Mouse (Mus musculus): Measurements from ENCODE around the gene Enox1.

The Enox1 gene

DNA sequence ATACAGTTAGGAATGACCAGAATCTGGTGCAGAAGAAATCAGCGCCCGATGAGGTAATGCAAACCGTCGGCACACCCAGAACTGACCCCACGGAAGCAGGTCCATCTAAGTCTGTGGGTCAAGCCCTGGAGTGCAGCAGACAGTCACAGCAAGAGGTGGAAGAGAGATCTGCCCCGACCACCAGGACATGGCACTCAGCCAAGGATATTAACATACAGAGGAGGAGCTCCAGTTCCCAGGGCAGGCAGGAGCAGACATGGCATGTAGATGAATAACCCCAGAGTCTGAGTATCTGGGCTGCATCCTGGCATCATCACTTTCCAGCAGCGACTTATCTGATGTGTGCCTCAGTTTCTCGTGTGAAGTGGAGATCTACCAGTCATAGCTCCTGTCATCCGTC lies 523.3 kb downstream of the Enox1 start:
- in situ Hi-C loops (cut with MboI) = no loop called here

DNA sequence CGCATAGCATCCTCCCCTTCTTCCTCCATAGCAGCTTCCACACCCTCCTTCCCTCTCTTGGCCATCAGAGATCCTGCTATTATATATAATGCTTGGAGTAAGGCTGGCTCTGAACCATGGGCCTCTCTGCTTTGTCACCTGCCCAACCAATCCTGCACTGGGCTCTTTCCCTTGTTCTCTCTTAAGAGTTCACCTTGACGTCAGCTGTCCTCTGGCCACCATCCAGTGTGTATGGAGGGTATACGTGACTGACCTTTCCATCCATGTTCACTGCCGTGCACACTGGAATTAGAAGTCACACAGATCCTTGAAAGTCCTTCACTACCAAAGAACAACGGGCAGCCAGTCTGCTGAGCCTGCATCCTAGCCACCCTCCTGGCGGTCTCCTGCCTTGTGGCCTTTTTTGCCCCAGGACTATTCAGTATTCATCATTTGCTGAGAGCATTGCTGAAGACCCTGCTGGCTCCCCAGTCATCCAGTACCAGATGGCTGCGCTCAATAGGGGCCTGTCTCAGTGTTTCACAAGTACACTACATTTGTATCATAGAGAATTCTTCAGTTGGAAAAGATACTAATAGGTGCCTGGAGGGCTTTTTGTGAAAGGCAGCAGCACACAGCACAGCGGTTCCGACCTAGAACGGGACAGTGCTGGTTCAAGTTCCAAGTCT lies 526.5 kb downstream of the Enox1 start:
- in situ Hi-C loops (cut with MboI) = no loop called here

DNA sequence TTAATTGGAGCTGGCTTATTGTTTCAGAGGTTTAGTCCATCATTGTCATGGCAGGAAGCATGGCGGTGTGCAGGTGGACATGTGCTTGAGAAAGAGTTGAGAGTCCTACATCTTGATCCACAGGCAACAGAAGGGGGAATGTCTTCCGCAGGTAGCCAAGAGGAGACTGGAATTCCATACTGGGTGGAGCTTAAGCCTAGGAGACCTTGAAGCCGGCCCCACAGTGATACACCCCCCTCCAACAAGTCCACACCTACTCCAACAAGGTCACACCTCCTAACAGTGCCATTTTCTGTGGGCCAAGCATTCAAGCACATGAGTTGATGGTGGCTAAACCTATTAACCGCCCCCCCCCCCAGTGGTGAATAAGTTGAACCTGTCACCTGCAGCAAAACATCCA lies 533.3 kb downstream of the Enox1 start:
- in situ Hi-C loops (cut with MboI) = no loop called here

DNA sequence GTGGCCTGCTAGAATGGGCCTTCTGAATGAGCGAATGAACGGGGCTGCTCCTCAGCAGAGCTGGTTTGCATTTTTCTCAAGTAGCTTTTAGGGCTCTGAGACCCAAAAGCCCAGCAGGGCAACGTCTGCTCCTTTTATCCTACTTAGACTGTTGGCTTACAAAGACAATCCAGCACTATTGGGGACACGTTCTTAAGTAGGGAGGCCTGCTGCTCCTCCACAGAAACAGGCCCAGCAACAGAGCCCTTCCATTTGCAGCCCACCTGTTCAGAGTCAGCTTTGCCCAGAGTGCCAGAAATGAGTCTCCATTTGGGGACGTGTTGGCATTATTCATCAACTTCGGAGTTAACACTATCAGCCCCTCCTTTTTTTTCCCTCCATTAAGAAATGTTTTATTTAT lies 548.4 kb downstream of the Enox1 start:
- in situ Hi-C loops (cut with MboI) = no loop called here

DNA sequence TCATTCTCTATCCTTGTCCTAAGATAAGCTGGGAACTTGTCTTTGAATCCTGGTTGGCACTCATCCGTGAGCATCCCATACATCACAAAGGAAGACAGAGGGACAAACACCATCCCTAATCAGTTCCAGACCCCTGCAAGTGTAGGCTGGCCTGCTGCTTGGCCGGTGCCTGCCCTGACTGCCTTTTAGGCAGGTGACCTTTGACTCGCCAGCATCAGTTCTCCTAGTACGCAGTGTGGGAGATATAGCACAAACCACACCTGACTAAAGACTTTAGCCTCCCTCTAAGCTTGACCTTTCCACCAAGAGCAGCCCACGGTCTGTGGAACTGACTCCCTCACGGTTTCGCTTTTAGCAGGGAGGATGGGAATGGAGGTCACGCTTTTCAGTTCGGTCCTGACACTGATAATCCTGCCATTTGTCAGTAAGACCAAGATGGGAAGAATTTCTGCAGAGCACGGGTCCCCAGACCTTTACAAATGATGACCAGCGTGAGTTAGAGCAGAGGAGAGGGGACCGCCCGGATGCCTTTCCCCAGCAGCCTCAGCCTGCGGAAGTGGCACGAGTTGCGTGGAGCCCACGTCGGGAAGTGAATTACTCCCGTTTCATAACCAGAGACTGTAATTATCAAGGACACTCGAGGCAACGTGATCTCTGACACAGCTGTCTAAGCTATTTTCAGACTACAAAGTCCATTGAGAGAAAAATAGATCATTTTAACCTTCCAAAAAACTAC lies 550.1 kb downstream of the Enox1 start:
- in situ Hi-C loops (cut with MboI) = no loop called here

DNA sequence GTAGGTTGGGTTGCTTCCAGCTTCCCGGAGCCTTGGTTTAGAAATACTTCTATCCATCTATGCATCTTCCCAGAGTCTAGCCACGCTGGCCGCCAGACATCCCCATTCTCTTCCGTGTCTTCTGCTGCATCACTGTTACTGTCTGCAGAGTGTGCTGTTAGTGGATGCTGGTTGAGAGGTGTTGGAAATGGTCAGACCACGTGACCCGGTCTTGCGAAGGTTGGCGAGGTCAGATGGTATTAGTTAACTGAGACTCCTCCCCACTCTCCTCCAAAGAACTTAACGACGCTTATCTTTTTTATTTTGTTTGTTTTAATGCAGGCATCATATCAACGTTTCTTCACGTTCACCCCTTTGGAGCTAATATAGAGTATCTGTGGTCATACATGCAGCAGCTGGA lies 550.7 kb downstream of the Enox1 start:
- in situ Hi-C loops (cut with MboI) = no loop called here

DNA sequence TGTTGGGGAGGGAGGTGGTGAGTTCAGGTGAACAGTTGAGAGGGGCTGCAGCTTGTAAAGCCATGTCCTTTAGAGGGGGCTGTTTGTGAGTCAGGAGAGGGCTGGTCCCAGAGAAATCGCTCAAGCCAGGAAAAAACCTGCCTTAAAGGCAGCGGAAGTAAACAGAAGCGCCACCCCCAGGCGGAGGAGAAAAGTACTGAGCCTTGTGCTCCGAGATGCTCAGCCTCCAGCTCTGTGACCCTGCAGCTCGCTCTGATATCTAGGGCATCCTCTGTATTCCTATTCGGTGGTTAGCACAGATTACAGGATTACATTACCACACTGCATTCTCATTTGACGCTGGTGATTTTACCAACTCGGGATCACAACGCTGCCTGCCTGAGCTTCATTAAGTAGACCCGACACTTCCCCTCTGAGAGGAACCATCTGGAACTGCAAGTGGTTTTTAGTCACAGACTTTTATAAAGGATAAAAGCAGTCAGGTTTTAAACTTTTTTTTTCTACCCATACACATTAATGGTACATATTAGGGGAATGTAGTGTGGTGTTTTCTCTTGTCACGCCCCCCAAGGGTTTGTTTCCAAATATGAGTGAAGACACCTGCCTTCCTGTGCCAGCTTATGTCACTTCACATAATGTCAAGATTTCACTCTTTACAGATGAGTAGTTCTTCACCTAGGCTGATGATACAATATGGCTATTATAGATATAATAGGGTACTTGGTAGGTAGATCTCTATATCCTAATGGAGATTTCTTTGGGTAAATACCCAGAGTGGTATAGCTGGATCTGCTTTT lies 552.0 kb downstream of the Enox1 start:
- in situ Hi-C loops (cut with MboI) = no loop called here

DNA sequence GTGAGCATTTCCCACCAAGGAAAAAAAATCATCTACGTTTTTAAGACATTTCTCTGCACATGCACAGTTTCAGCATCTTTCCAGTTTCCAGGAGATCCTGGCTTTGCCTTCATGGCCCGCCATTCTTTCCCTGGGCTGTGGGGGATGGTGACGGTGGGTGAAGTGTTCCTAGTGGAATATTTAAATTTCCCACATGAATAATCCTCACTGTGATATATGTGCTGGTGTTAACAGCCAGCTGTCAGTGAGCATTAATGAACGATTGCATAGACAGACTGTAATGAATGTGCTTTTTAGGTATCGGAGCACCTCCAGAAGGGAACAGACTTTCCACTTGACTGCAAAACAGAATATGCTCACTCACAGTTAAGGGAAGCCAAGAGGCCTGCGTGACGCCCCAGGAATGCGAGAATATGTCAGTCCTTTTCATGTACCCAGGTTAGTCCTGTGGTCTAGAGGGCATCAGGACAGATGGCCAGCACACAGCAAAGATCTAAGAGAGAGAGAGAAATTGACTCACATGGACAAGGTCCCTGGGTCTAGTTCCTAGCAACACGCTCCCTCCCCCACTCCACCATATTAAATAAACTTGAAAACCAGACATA lies 558.5 kb downstream of the Enox1 start:
- in situ Hi-C loops (cut with MboI) = no loop called here

DNA sequence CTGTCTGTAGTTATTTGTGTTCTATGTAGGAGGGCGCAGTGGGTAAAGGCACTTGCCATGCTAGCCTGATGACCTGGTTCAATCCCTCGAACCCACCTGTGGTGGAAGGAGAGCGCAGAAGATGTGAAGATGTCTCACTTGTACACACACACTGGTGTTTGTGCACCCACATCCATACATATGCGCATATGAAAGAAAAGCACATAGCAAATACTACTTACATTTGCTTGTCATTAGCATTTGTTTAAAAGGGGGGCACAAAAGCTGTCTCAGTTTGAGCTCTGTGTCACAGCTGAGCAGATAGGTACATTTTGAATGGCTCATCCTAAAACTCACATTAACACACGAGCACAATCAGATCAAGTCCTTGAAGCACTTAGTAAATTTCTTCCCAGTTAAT lies 560.4 kb downstream of the Enox1 start:
- in situ Hi-C loops (cut with MboI) = no loop called here

DNA sequence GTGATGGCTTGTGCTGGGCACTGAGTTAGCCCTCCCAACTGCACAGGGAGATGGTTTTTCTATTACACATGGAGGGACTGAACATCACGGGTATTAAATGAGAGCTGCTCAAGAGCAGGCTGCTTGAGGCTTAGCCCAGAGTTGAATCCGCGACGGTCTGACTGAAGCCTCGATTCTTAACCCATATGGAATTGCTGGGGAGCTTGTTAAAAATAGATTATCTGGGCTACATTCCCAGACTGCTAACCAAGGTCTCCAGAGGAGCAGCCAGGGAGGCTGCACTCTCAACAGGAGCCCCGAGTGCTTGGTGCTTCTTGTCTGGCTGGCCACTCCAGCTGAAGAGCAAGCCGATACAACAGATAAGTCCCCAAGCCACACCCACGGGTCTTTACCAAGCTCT lies 562.3 kb downstream of the Enox1 start:
- in situ Hi-C loops (cut with MboI) = no loop called here

DNA sequence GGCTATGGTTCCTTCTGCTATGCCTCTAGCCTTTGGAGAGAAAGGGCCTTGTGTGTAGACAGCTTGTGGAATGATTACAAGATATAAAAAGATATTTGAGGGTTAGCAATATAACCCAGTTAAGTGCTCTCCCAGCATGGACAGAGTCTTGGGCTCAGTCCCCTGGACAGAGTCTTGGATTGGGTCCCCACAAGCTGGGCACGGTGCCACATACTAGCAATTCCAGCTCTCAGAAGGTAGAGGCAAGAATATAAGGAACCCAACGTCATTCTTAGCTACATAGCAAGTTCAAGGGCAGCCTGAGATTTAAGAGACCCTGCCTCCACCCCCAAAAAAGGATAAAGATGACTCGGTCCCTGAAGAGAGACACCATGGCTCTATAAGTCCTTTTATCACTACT lies 581.5 kb downstream of the Enox1 start:
- in situ Hi-C loops (cut with MboI) = no loop called here

DNA sequence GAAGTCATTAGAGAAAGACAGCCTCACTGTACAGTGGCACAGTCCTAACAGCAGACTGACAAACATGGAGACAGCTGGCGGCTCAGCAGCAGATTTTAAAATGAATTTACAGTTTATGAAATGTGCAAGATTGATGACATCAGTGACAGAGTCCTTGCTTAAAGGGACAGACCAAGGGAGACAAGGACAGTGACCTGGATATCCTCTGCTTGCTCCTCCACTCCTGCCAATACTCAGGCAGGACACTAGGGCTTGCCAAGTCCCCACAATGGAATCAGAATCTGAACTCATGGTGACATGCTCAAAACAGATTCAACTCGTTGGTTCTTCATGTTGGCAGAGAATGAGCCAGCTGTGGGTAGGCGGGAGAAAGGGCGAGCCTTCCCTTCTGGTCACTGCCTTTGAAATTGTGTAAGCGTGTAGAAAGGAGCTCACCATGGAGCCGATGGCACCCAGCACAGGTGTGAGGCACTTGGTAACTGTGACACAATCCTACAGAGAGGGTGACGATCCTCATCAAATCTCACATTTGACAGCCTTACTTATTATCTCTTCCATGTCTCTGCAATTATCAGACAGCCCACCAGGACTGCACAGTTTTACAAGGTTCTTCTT lies 582.3 kb downstream of the Enox1 start:
- in situ Hi-C loops (cut with MboI) = no loop called here

DNA sequence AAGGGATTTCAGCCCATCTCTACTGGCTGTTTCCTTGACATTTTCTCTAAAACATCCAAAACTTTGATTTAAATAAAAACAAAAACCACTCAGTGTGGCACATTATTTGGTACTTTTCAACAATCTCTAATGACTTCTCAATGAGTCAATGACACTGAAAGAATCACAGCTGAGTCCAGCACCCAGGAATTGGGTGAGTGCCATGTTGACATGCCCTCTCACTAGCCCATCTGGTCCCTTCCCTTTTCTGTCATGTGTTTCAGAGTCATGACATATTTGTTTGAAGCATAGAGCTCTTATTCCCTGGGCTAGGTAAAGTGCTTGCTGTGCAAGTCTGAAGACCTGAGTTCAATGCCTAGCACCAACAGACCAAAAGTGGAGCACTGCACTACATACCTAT lies 582.8 kb downstream of the Enox1 start:
- in situ Hi-C loops (cut with MboI) = no loop called here

DNA sequence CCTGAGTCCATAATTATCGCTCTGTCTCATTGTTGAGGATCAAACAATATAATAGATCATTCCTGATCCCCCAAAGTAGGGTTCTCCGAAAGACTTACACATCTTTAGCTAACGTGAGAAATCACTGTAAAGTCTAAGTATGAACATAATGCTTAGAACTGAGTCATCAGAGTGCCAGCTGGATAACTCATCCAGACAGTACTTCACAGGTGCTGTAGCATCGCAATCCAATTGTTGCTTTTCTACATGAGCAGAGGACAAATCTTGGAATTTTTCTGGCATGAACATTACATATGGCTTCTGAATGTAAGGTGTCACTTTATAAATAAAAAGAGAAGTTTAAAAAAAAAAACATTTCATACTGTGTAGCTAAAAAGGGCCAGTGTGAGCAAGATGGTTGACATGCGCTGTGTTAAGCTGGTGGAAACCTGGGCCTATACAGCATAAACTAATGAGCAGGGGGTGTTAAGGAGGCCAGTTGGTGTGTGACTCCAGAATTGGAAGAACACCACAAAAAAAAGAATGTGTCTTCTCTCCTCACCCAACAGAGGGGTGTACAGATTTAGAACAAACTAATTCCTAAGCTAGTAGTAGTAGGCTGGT lies 588.2 kb downstream of the Enox1 start:
- in situ Hi-C loops (cut with MboI) = no loop called here

DNA sequence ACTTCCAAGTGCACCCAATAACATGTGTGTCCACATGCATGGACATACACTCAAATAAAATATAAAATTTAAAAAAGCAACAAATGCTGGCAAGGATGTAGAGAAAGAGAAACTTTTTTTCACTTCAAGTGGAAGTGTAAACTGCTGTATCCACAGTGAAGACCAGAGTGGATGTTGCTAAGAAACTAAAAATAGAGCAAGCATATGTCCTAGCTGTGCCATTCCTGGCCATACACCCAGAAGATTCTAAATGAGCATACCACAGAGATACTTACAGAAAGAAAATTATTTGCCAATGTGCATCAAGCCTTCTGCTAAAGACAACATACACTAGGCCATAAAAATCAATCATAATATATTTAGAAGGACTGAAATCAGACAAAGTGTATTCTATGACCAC lies 592.4 kb downstream of the Enox1 start:
- in situ Hi-C loops (cut with MboI) = no loop called here

Measured in mature B cell (primary cell).